Mouse (Mus musculus) ES-E14 (cell line): ENCODE measurements around the gene Sox12.

Experiments used
- CHD2 ChIP-seq: IDR thresholded peaks from 2 replicates; pipeline ENCODE4 v1.6.1; 2014; ENCODE audit warnings: mild to moderate bottlenecking, low read depth, low read length, inconsistent platforms
- MAFK ChIP-seq: IDR thresholded peaks from 2 replicates; pipeline ENCODE4 v1.6.1; 2014; ENCODE audit warnings: mild to moderate bottlenecking, low read depth, low read length, inconsistent platforms; ENCODE audit not compliant: insufficient read depth
- ZC3H11A ChIP-seq: IDR thresholded peaks from 2 replicates; pipeline ENCODE4 v1.6.1; 2012; ENCODE audit warnings: low read depth, mild to moderate bottlenecking, inconsistent platforms, low read length, borderline replicate concordance
- ZNF384 ChIP-seq: IDR thresholded peaks from 2 replicates; pipeline ENCODE4 v1.6.1; 2012; ENCODE audit warnings: low read depth, low read length, inconsistent platforms

GRCm38 (mm10) chr2:152384191-152384590, 13.7 kb downstream of the Sox12 start:
- no peak for TF ChIP-seq CHD2
- no peak for TF ChIP-seq ZNF384
- no peak for TF ChIP-seq ZC3H11A
- no peak for TF ChIP-seq MAFK
